Mouse (Mus musculus): Measurements from ENCODE around the gene Thoc2. TPM values are rescaled to one million over a fixed set of nuclear protein-coding genes. Genes with fewer than 3 reads are reported as not detected.
"Not testable (repeated sequence)": the region's sequence is repeated elsewhere in the genome, so short reads cannot be mapped to it uniquely, and the experiment has no call there.

Thoc2 gene
- polyA plus RNA-seq (2014; fragmentation: Nextera tagmentation; extraction: Ambion mirVana), result 90.0 and 107 TPM in 2 replicates

DNA sequence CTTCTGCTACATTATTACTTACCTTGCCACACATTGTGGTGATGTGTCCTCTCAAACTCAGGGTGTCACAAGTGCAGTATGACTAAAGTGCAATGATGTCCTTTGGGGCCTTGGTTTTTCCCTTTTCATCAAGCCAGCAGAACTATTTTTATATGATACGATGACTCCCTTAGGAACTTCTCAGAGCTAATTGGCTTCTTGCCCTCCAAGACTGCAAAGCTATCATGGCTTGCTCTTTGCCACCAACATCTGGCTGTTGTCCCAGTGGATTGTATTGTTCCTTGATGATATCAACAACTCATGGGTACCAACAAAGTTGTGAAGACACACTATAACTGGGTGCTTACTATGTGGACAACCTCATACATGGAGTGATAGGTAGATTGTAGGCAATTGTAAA lies at the start of gene Thoc2:
Gene Thoc2 (minus strand): TSS at position 101 of the 400 bp plus-strand sequence.
- Histone ChIP-seq H3K27me3 (ENCODE audit: control insufficient read depth, insufficient read depth, low read length) (no peaks in the 10 kb centered on the region), H3K9me3 (ENCODE audit: control insufficient read depth, low read length) (no peaks in the 10 kb centered on the region), H3K4me3 (ENCODE audit: low read depth, low read length) (no peak within 1 kb of the TSS), H3K27ac (ENCODE audit: low read depth, low read length) (no peak within 1 kb of the TSS), H3K4me1 (ENCODE audit: control insufficient read depth, insufficient read depth, low read length) (no peaks in the 10 kb centered on the region), H3K9ac (ENCODE audit: low read length) (no peak within 1 kb of the TSS), H3K36me3 (ENCODE audit: control insufficient read depth, insufficient read depth, low read length) (no peaks in the 10 kb centered on the region), H3K4me2 (ENCODE audit: low read depth) (no peak within 1 kb of the TSS)
- DNase-seq (ENCODE audit: low spot score) (no peak), ATAC-seq (ENCODE audit: insufficient read depth, low FRiP score, low TSS enrichment) (no peak)
- WGBS, result 96% methylated on average over 1 of the region's 1 CpGs

DNA sequence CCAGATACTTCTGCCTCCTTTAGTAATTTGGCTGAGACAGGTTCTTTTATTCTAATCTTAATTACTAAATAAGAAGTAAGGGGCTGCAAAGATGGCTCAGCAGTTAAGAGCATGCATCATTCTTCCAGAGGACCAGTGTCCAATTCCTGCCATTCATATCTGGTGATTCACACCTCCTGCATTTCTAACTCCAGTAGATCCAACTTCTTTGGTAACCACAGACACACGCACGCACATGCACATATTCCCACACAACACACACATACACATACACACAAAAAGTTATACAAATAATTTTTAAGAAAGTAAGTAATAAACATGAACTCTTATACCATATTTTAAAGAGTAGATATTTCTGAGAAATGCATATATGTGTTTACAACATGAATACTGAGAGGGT lies 49.6 kb upstream of the Thoc2 start:
- 92% methylated on average over 2 of the region's 2 CpGs for WGBS
- Histone ChIP-seq H3K4me1 (ENCODE audit: control insufficient read depth, insufficient read depth, low read length) (no peaks in the 10 kb centered on the region), H3K9ac (ENCODE audit: low read length) (no peak overlapping the region), H3K9me3 (ENCODE audit: control insufficient read depth, low read length) (no peaks in the 10 kb centered on the region), H3K27ac (ENCODE audit: low read depth, low read length) (no peak overlapping the region), H3K27me3 (ENCODE audit: control insufficient read depth, insufficient read depth, low read length) (no peaks in the 10 kb centered on the region), H3K4me2 (ENCODE audit: low read depth) (no peak overlapping the region), H3K36me3 (ENCODE audit: control insufficient read depth, insufficient read depth, low read length) (no peaks in the 10 kb centered on the region), H3K4me3 (ENCODE audit: low read depth, low read length) (no peak overlapping the region)
- ATAC-seq (ENCODE audit: insufficient read depth, low FRiP score, low TSS enrichment) (no peak), DNase-seq (ENCODE audit: low spot score) (no peak)

DNA sequence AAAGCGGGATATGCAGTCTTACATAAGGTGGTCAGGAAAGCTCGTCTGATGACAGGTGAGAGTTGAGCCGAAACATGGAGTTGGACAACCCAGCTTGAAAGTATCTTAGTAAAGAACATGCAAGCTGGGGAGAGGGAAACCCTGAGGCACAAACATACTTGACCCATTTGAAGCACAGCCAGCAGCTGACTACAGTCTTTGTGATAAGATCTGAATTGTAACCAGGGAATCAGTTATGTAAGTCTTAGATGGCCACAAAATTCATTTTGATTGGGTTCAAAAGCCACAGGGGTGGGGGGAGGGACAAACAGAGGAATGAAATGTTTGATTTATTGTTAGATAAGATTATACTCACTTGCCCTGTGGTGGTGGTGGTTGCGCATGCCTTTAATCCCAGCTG lies 48.9 kb upstream of the Thoc2 start:
- H3K4me3 ChIP-seq (ENCODE audit: low read depth, low read length), result no peak overlapping the region
- H3K27me3 ChIP-seq (ENCODE audit: control insufficient read depth, insufficient read depth, low read length), result no peaks in the 10 kb centered on the region
- no peaks in the 10 kb centered on the region for H3K9me3 ChIP-seq (ENCODE audit: control insufficient read depth, low read length)
- H3K4me2 ChIP-seq (ENCODE audit: low read depth), result no peak overlapping the region
- no peaks in the 10 kb centered on the region for H3K4me1 ChIP-seq (ENCODE audit: control insufficient read depth, insufficient read depth, low read length)
- no peaks in the 10 kb centered on the region for H3K36me3 ChIP-seq (ENCODE audit: control insufficient read depth, insufficient read depth, low read length)
- DNase-seq (ENCODE audit: low spot score) (no peak), ATAC-seq (ENCODE audit: insufficient read depth, low FRiP score, low TSS enrichment) (no peak)
- 95% methylated on average over 4 of the region's 4 CpGs for WGBS
- H3K9ac ChIP-seq (ENCODE audit: low read length), result no peak overlapping the region
- H3K27ac ChIP-seq (ENCODE audit: low read depth, low read length), result no peak overlapping the region

DNA sequence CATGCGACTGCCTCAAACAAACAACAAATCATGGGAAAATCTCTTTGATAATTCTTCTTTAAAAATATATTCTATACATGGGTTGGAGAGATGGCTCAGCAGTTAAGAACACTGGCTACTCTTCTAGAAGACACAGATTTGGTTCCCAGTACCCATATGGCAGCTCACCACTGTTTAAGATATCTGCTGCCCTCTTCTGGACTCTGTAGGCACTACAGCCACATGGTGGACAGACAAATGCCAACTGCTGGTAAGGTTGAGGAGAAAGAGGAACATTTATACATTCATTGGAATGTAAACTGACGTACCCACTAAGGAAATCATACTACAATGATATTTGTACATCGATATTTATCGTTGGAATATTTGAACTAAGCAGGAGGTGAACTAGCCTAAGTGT lies 36.7 kb upstream of the Thoc2 start:
- H3K9ac ChIP-seq (ENCODE audit: low read length), result no peak overlapping the region
- no peaks in the 10 kb centered on the region for H3K4me1 ChIP-seq (ENCODE audit: control insufficient read depth, insufficient read depth, low read length)
- no peaks in the 10 kb centered on the region for H3K9me3 ChIP-seq (ENCODE audit: control insufficient read depth, low read length)
- H3K27ac ChIP-seq (ENCODE audit: low read depth, low read length), result no peak overlapping the region
- H3K4me3 ChIP-seq (ENCODE audit: low read depth, low read length), result no peak overlapping the region
- H3K36me3 ChIP-seq (ENCODE audit: control insufficient read depth, insufficient read depth, low read length), result no peaks in the 10 kb centered on the region
- WGBS, result 71% methylated on average over 4 of the region's 4 CpGs
- no peak overlapping the region for H3K4me2 ChIP-seq (ENCODE audit: low read depth)
- DNase-seq (ENCODE audit: low spot score) (no peak), ATAC-seq (ENCODE audit: insufficient read depth, low FRiP score, low TSS enrichment) (no peak)
- no peaks in the 10 kb centered on the region for H3K27me3 ChIP-seq (ENCODE audit: control insufficient read depth, insufficient read depth, low read length)

DNA sequence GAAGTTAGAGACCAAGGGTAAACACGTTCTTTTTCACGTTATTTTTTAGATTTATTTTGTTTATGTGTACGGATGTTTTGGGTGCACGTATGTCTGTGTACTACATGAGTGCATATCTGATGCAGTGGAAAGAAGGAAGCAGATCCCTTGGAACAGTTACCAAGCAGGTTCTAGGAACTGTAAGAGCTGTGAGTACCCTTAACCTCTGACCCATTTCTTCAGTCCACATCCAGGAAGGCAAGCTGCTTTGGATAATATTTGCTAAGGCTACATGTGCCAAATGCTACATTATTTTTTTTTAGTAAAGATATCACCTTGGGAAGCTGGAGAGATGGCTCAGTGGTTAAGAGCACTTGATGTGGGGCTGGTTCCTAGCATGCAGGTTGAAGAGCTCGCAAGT lies 21.4 kb upstream of the Thoc2 start:
- Histone ChIP-seq H3K9me3 (ENCODE audit: control insufficient read depth, low read length) (no peaks in the 10 kb centered on the region), H3K27ac (ENCODE audit: low read depth, low read length) (no peak overlapping the region), H3K9ac (ENCODE audit: low read length) (no peak overlapping the region), H3K4me3 (ENCODE audit: low read depth, low read length) (no peak overlapping the region), H3K4me2 (ENCODE audit: low read depth) (no peak overlapping the region), H3K27me3 (ENCODE audit: control insufficient read depth, insufficient read depth, low read length) (no peaks in the 10 kb centered on the region), H3K4me1 (ENCODE audit: control insufficient read depth, insufficient read depth, low read length) (no peaks in the 10 kb centered on the region), H3K36me3 (ENCODE audit: control insufficient read depth, insufficient read depth, low read length) (no peaks in the 10 kb centered on the region)
- no peak for ATAC-seq (ENCODE audit: insufficient read depth, low FRiP score, low TSS enrichment)
- 87% methylated on average over 5 of the region's 5 CpGs for WGBS
- no peak for DNase-seq (ENCODE audit: low spot score)

DNA sequence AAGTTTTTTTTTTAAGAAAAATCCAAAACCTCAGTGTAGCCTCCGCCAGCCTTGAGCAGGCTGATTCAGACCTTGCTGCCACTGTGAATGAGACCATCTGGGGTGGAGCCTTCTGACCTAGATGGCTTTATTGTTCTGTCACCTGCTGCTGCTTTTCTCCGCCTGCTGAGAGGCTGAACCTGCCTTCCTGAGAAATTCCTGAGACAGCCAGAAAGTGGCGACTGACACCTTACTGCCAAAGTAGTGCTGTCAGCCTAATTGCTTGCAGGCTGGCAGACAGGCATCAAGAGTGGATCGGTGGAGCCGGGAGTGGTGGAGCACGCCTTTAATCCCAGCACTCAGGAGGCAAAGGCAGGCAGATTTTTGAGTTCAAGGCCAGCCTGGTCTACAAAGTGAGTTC lies 11.3 kb upstream of the Thoc2 start:
- not testable (repeated sequence) for H3K9me3 ChIP-seq (ENCODE audit: control insufficient read depth, low read length); H3K4me3 ChIP-seq (ENCODE audit: low read depth, low read length); H3K9ac ChIP-seq (ENCODE audit: low read length); H3K27ac ChIP-seq (ENCODE audit: low read depth, low read length); H3K27me3 ChIP-seq (ENCODE audit: control insufficient read depth, insufficient read depth, low read length); DNase-seq (ENCODE audit: low spot score); H3K36me3 ChIP-seq (ENCODE audit: control insufficient read depth, insufficient read depth, low read length); H3K4me2 ChIP-seq (ENCODE audit: low read depth); H3K4me1 ChIP-seq (ENCODE audit: control insufficient read depth, insufficient read depth, low read length); ATAC-seq (ENCODE audit: insufficient read depth, low FRiP score, low TSS enrichment)
- WGBS, result 42% methylated on average over 6 of the region's 6 CpGs

DNA sequence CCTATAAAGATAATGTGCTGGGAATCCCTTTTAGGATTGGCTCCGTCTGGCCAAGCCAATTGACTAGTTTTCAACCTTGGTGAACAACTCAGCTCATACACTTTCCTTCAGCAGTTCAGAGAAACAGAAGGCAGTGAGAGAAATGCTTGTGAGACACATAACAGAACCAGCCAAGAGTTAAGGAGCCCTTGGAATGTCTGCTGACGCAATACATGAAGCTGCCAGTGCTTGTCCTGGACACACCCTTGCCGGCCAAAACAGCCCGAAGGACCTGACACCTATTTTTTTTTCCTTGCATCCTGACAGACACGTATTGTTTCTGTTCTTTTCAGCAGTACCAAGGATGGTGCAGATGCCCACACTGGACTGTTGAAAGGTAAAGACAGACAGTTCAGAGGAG lies 4.2 kb upstream of the Thoc2 start:
- H3K9ac ChIP-seq (ENCODE audit: low read length), result no peak overlapping the region
- H3K36me3 ChIP-seq (ENCODE audit: control insufficient read depth, insufficient read depth, low read length), result no peaks in the 10 kb centered on the region
- DNase-seq (ENCODE audit: low spot score) (no peak), ATAC-seq (ENCODE audit: insufficient read depth, low FRiP score, low TSS enrichment) (no peak)
- H3K4me3 ChIP-seq (ENCODE audit: low read depth, low read length), result no peak overlapping the region
- H3K27me3 ChIP-seq (ENCODE audit: control insufficient read depth, insufficient read depth, low read length), result no peaks in the 10 kb centered on the region
- no peaks in the 10 kb centered on the region for H3K4me1 ChIP-seq (ENCODE audit: control insufficient read depth, insufficient read depth, low read length)
- H3K27ac ChIP-seq (ENCODE audit: low read depth, low read length), result no peak overlapping the region
- no peaks in the 10 kb centered on the region for H3K9me3 ChIP-seq (ENCODE audit: control insufficient read depth, low read length)
- H3K4me2 ChIP-seq (ENCODE audit: low read depth), result no peak overlapping the region
- WGBS, result 76% methylated on average over 5 of the region's 5 CpGs

DNA sequence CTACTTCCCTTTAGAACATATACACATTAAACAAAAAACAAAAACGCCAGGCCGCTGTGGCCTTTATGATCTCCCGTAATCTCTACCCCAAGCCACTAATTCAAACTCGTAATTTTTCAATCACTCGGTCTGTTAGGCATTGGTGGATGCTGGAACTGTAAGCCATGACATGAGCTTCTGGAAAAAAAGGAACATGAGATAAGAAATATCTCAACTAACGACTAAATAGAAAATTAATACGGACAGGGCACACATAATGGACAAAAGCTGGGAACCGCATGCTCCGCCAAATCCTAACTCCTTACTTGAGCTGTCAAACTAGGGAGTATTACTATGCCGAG lies 8.4 kb downstream of the Thoc2 start:
- WGBS, result 46% methylated on average over 10 of the region's 10 CpGs
- H3K27me3 ChIP-seq (ENCODE audit: control insufficient read depth, insufficient read depth, low read length), result no peaks in the 10 kb centered on the region
- peak overlapping the region; percentile 62; the same call in 1 of the 2 replicates for H3K4me3 ChIP-seq (ENCODE audit: low read depth, low read length)
- H3K36me3 ChIP-seq (ENCODE audit: control insufficient read depth, insufficient read depth, low read length), result no peaks in the 10 kb centered on the region
- H3K9me3 ChIP-seq (ENCODE audit: control insufficient read depth, low read length), result no peaks in the 10 kb centered on the region
- no peak for DNase-seq (ENCODE audit: low spot score)
- H3K9ac ChIP-seq (ENCODE audit: low read length), result no peak overlapping the region
- H3K27ac ChIP-seq (ENCODE audit: low read depth, low read length), result no peak overlapping the region
- 0 out of 2 replicates have a peak overlapping the region, but pooled peaks have one; percentile 29 for H3K4me2 ChIP-seq (ENCODE audit: low read depth)
- ATAC-seq (ENCODE audit: insufficient read depth, low FRiP score, low TSS enrichment), result no peak; the same call in 1 of the 2 replicates
- H3K4me1 ChIP-seq (ENCODE audit: control insufficient read depth, insufficient read depth, low read length), result no peaks in the 10 kb centered on the region

DNA sequence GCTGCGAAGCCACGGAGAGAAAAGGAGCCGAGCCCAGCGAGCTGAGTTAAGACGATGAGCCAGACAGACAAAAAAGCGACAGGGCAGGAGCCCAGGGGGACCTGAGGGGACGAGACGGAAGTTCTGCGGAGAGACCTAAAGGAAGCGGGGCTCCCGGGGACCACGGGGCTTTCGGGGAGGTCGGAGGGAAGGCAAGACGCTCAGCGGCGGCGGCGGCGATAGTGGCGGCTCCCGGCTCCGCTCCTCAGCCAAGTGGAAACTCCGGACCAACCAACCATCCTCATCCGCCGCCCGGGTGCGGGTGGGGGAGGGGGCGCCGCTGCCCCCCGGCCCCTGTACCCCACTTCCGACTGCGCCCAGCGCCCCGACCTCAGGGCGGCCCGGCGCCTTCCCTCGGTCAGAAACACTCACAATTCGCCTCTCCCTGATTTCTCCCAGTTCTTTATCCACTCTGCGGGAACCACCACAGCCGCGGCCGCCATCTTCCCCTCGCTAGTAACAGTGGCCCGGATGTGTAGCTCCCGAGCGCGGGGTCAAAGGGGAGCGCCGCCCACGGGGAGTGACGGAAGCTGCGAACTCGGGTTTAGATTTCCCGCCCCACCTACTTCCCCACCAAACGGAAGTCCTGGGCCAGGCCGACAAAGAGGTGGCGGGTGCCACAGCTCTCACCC lies 8.9 kb downstream of the Thoc2 start:
- 5% methylated on average over 46 of the region's 59 CpGs for WGBS
- H3K27me3 ChIP-seq (ENCODE audit: control insufficient read depth, insufficient read depth, low read length), result no peaks in the 10 kb centered on the region
- H3K4me1 ChIP-seq (ENCODE audit: control insufficient read depth, insufficient read depth, low read length), result no peaks in the 10 kb centered on the region
- DNase-seq (ENCODE audit: low spot score), result peak; percentile 90
- ATAC-seq (ENCODE audit: insufficient read depth, low FRiP score, low TSS enrichment), result peak; percentile 96
- no peaks in the 10 kb centered on the region for H3K9me3 ChIP-seq (ENCODE audit: control insufficient read depth, low read length)
- peak overlapping the region; percentile 62 for H3K4me3 ChIP-seq (ENCODE audit: low read depth, low read length)
- peak overlapping the region; percentile 73 for H3K9ac ChIP-seq (ENCODE audit: low read length)
- H3K4me2 ChIP-seq (ENCODE audit: low read depth), result peak overlapping the region; percentile 58
- H3K36me3 ChIP-seq (ENCODE audit: control insufficient read depth, insufficient read depth, low read length), result no peaks in the 10 kb centered on the region
- H3K27ac ChIP-seq (ENCODE audit: low read depth, low read length), result peak overlapping the region; percentile 69
